Mouse (Mus musculus) limb, embryonic 11.5 days (tissue): Measurements from ENCODE around the gene Tiam2. TPM values are rescaled to one million over a fixed set of nuclear protein-coding genes. Genes with fewer than 3 reads are reported as not detected.

Experiments
- ATAC-seq: fragments of 200-750 bp; cut with Nextera tagmentation; 2 replicates; pipeline ENCODE4 v1.8.0; 2017; ENCODE audit warnings: low read depth; ENCODE audit not compliant: insufficient number of reproducible peaks, low FRiP score, low TSS enrichment
- DNase-seq: peaks from one replicate; pipeline ENCODE4 v3.0.0-alpha.2; 2015; ENCODE audit warnings: low spot score
- H3K27ac ChIP-seq: fragments of 300-500 bp; sonication (generic); replicated peaks from 2 replicates; pipeline ENCODE4 v1.5.1; 2014; ENCODE audit warnings: low read depth, mild to moderate bottlenecking, low read length
- H3K27me3 ChIP-seq: fragments of 300-500 bp; sonication (generic); 2 replicates; pipeline ENCODE4 v1.6.1; 2014; ENCODE audit warnings: mild to moderate bottlenecking, low read length, mixed read lengths; ENCODE audit not compliant: control insufficient read depth, insufficient read depth
- H3K36me3 ChIP-seq: fragments of 300-500 bp; sonication (generic); 2 replicates; pipeline ENCODE4 v1.6.1; 2014; ENCODE audit warnings: mild to moderate bottlenecking, low read length, moderate library complexity, mixed read lengths; ENCODE audit not compliant: control insufficient read depth, insufficient read depth
- H3K4me1 ChIP-seq: fragments of 300-500 bp; sonication (generic); 2 replicates; pipeline ENCODE4 v1.6.1; 2014; ENCODE audit warnings: low read length, mixed read lengths; ENCODE audit not compliant: control insufficient read depth, insufficient read depth
- H3K4me2 ChIP-seq: fragments of 300-500 bp; sonication (generic); 2 replicates; pipeline ENCODE4 v1.6.1; 2014; ENCODE audit warnings: low read depth, mild to moderate bottlenecking, moderate library complexity; ENCODE audit not compliant: severe bottlenecking
- H3K4me3 ChIP-seq: fragments of 300-500 bp; sonication (generic); 2 replicates; pipeline ENCODE4 v1.5.1; 2014; ENCODE audit warnings: low read depth, low read length
- H3K9ac ChIP-seq: fragments of 300-500 bp; sonication (generic); 2 replicates; pipeline ENCODE4 v1.6.1; 2014; ENCODE audit warnings: mild to moderate bottlenecking, low read length
- H3K9me3 ChIP-seq: fragments of 300-500 bp; sonication (generic); 2 replicates; pipeline ENCODE4 v1.6.1; 2016; ENCODE audit warnings: low read length; ENCODE audit not compliant: control insufficient read depth
- WGBS: fragments of 180-500 bp; shearing (Covaris S2); extraction: QIAGEN DNeasy Blood & Tissue Kit; methylation state at CpG from one replicate; pipeline ENCODE4 v1.1.7; 2014; 5-methylcytosine and 5-hydroxymethylcytosine counted together
- polyA plus RNA-seq: library from polyadenylated mRNA; unstranded; fragments of >200 nt; fragmentation: Nextera tagmentation; extraction: Ambion mirVana; gene quantifications from 2 replicates; pipeline ENCODE4 v1.2.1, GENCODE M21; 2014

The Tiam2 gene
- polyA plus RNA-seq, 1 experiment from 2014 or later, result 8.4 TPM

DNA sequence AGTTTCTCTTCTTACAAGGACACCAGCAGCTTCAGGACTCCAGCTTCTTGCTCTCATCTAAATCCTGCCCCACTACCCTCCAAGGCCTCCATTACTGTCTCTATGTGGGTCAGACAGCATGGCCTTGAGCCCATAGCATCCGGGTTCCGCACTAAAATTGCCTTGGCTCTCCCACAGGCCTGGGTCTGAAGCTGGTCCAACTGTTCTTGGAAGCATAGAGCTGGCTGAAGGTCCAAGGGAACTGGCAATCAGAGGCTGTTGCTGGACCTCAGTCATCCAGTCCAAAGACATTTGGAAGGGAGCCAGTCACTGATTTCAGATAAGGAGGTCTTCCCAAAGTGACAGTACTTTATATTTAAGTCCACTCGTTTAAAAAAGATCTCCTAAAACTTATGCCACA, 89.2 kb downstream of the Tiam2 start:
- DNase-seq, result no peak

DNA sequence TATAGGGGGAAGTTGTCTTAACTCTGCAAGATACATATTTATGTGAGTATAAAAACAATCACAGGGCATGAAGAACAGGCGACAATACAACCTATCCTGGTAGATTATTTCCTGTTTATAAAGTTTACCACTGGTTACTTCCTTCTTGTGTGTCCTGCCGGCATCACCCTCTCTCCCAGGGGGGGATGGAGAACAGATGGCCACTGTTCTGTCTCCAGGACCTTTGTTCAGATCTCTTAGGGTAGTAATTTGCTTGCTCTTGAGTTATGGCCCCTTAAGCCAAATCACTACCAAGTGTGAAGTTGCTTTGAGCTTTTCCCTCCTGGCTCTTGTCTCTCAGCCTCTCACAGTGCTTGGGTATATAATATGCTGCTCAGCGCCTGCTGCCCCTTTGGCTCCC, 90.0 kb downstream of the Tiam2 start:
- Histone ChIP-seq H3K4me3 (no peak overlapping the region), H3K36me3 (no peaks in the 10 kb centered on the region), H3K9me3 (no peaks in the 10 kb centered on the region), H3K4me2 (no peak overlapping the region), H3K9ac (no peak overlapping the region), H3K4me1 (no peaks in the 10 kb centered on the region), H3K27ac (no peak overlapping the region), H3K27me3 (peaks cover 2% of the 10 kb centered on the region; the same call in 1 of the 2 replicates)
- 27% methylated on average over 3 of the region's 3 CpGs for WGBS
- no peak for ATAC-seq
- no peak for DNase-seq

More for the DNA sequence above, 89.2 kb downstream of the Tiam2 start:
- H3K27ac ChIP-seq, result no peak overlapping the region
- H3K27me3 ChIP-seq, result peaks cover 2% of the 10 kb centered on the region; the same call in 1 of the 2 replicates
- H3K4me3 ChIP-seq, result no peak overlapping the region
- no peaks in the 10 kb centered on the region for H3K36me3 ChIP-seq
- H3K4me2 ChIP-seq, result no peak overlapping the region
- H3K4me1 ChIP-seq, result no peaks in the 10 kb centered on the region
- ATAC-seq, result no peak
- no peaks in the 10 kb centered on the region for H3K9me3 ChIP-seq
- no peak overlapping the region for H3K9ac ChIP-seq
- 95% methylated on average over 3 of the region's 3 CpGs for WGBS

DNA sequence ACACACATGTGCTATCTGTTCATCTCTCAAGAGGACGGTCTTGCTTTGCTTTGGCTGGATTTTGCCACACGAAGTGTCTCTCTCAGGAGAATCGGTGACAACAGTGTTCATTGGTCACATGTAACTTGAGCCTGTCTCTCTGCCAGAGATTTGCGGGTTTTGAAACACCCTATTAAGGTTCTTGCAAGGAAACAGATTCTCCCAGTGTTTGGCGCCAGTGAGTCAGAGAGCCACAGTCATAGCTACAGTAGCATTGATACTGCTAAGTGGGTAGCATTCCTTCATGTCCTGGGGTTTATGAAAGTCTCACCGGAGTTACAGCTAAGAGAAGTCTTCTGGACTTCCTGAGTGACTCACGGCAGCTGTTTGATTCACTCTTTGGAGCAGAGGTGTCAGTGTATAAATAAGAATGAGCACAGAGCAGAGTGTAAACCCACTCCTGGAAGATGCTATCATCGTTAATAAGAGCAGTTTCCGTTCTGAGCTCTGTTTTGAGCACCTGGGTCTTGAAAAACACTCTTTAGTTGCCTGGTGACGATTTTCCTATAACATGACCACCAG, 93.1 kb downstream of the Tiam2 start:
- Histone ChIP-seq H3K9ac (no peak overlapping the region), H3K4me2 (no peak overlapping the region), H3K27me3 (peaks cover 2% of the 10 kb centered on the region; the same call in 1 of the 2 replicates), H3K27ac (no peak overlapping the region), H3K36me3 (no peaks in the 10 kb centered on the region), H3K4me3 (no peak overlapping the region), H3K4me1 (no peaks in the 10 kb centered on the region), H3K9me3 (no peaks in the 10 kb centered on the region)
- ATAC-seq (no peak), DNase-seq (no peak)
- 59% methylated on average over 10 of the region's 10 CpGs for WGBS

DNA sequence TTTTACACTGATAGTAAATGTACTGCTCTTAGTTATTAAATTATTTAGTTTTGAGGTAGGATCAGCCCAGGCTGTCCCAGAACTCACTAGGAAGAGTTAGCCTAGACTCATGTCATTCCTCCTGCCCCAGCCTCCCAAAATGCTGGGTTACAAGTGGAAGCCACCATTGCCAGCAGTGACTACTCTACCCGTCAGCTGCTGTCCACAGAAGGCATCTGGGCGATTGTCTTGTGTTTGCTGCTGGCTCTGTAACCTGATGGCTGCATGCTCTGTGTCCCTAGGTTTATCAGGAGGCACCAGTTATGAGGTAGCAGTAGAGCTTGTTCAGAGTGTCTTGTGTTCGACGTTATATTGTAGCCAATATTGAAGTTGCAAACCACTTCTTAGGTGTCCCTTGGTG, 93.8 kb downstream of the Tiam2 start:
- ATAC-seq (no peak), DNase-seq (no peak)
- Histone ChIP-seq H3K9ac (no peak overlapping the region), H3K27ac (no peak overlapping the region), H3K4me3 (no peak overlapping the region), H3K27me3 (0 out of 2 replicates have a peak, but pooled peaks cover 2% of the 10 kb centered on the region), H3K36me3 (no peaks in the 10 kb centered on the region), H3K9me3 (no peaks in the 10 kb centered on the region), H3K4me2 (no peak overlapping the region), H3K4me1 (no peaks in the 10 kb centered on the region)
- WGBS, result 92% methylated on average over 4 of the region's 4 CpGs

DNA sequence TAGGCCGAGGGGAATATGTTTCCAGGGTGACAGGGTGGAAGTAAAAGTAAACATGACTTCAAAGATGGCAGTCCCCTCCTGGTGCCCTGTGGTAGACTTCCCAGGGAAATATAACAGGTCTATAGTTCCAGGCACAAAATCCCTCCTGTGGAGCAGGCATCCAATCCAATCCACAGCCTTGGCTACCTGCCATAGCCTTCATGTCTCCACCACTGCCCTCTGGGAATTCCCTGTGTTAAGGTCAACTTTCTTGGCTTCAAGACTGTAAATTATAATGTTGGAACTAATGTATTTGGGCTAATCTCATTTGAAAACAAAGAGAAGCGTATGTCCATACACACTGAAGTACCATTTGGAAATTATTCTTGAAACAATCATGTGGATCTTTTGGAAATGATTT, 97.0 kb downstream of the Tiam2 start:
- Histone ChIP-seq H3K9ac (no peak overlapping the region), H3K27ac (no peak overlapping the region), H3K4me3 (no peak overlapping the region), H3K27me3 (no peaks in the 10 kb centered on the region), H3K4me2 (no peak overlapping the region), H3K4me1 (no peaks in the 10 kb centered on the region), H3K9me3 (no peaks in the 10 kb centered on the region), H3K36me3 (no peaks in the 10 kb centered on the region)
- no peak for DNase-seq
- WGBS, result 81% methylated on average over 2 of the region's 2 CpGs
- ATAC-seq, result no peak

DNA sequence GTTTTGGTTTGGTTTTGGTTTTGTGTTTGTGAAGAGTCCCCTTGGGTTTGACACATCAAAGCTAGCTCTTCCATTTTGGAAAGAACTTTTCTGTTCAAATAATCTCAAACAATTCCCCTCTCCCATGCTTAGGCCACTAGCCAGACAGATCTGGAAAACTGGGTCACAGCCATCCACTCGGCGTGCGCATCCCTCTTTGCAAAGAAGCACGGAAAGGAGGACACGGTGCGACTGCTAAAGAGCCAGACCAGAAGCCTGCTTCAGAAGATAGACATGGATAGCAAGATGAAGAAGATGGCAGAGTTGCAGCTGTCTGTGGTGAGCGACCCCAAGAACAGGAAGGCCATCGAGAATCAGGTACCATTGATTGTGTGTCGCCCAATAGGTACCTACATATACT, 102.3 kb downstream of the Tiam2 start:
- 96% methylated on average over 9 of the region's 9 CpGs for WGBS

DNA sequence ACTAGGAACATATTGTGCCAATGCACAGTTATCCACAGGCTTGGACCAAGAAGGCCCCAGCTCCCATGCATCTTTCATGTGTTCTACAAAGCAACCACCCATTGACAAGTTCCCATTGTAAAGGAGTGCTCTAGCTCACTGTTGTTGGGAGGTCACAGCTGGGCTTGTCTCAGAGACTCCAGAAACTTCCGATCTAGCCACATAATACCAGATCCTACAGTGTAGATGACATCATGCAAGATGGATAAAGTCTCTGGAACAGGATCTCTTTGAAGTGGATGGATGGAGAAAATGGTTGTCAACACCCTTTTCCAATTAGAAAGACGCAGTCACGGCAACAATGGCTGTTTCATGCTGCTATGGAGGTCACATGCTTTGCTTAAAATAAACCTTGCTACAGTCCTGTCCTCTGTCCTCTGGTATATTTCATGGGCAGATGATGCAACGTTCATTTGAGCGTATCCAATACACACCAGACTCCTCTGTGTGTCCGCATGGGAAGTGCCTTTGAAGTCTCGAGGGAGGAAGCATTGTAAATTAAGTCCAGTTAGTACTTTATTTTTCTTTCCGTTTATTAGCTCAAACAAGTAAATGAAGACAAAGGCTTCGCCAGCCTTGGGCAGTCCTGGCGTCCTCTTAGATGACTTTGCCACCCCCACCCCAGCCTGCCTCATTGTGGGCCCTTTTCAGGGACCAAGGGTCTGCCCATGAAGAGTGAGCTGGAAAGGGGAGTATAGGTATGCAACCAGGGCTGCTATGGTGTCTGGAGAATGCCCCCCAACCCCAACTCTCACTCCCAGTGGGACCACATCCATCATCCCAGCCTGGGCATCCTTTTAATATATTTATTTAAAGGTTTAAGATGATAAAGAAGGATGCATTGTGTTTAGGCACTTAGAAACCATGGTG, 106.5 kb downstream of the Tiam2 start:
- H3K36me3 ChIP-seq, result no peaks in the 10 kb centered on the region; the same call in 1 of the 2 replicates

More for the DNA sequence above, 102.3 kb downstream of the Tiam2 start:
- H3K27ac ChIP-seq, result no peak overlapping the region
- no peak overlapping the region for H3K9ac ChIP-seq
- H3K36me3 ChIP-seq, result no peaks in the 10 kb centered on the region; the same call in 1 of the 2 replicates
- no peak overlapping the region for H3K4me3 ChIP-seq
- no peak overlapping the region for H3K4me2 ChIP-seq
- no peaks in the 10 kb centered on the region for H3K27me3 ChIP-seq
- ATAC-seq, result no peak
- no peak for DNase-seq
- no peaks in the 10 kb centered on the region for H3K4me1 ChIP-seq
- no peaks in the 10 kb centered on the region for H3K9me3 ChIP-seq

DNA sequence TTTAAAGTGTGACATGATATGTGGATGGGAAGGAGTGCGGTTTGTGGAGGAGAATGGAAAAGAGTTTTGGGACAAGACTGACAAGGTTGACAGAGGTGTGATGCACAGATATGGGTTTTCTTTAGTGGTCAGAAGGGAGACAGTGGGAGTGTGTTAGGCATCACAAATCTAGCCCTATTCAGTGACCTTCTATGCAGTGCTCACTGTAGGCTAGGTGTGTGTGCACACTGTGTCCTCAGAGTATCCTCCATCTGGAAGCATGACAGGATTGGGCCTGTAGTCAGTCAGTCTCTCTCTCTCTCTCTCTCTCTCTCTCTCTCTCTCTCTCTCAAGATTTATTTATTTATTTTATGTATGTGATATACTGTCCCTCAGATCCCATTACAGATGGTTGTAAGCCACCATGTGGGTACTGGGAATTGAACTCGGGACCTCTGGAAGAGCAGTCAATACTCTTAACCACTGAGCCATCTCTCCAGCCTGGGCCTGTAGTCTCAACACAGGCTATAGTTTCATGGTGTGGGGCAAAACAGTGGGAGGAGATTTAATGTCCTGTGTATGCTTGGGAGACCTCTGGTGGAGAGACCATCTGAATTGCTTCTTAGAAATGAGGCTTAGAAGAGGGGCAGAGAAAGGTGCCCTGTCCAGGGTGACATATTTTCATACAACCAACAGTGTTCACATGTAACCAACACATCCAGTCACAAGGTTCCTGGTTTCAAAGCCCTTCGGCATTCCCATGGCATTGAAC, 107.3 kb downstream of the Tiam2 start:
- H3K9me3 ChIP-seq, result no peaks in the 10 kb centered on the region
- no peak overlapping the region for H3K4me2 ChIP-seq
- H3K27ac ChIP-seq, result no peak overlapping the region
- no peaks in the 10 kb centered on the region for H3K27me3 ChIP-seq
- ATAC-seq (0 out of 2 replicates have a peak, but pooled peaks have one; percentile 23), DNase-seq (no peak)
- H3K4me1 ChIP-seq, result peaks cover 16% of the 10 kb centered on the region
- WGBS, result 88% methylated on average over 3 of the region's 3 CpGs
- H3K36me3 ChIP-seq, result no peaks in the 10 kb centered on the region; the same call in 1 of the 2 replicates
- no peak overlapping the region for H3K9ac ChIP-seq
- no peak overlapping the region for H3K4me3 ChIP-seq

More for the DNA sequence above, 106.5 kb downstream of the Tiam2 start:
- Histone ChIP-seq H3K4me1 (peaks cover 16% of the 10 kb centered on the region), H3K27ac (no peak overlapping the region), H3K9ac (no peak overlapping the region), H3K27me3 (no peaks in the 10 kb centered on the region), H3K4me3 (no peak overlapping the region), H3K9me3 (no peaks in the 10 kb centered on the region), H3K4me2 (no peak overlapping the region)
- 33% methylated on average over 10 of the region's 10 CpGs for WGBS
- ATAC-seq (no peak; the same call in 1 of the 2 replicates), DNase-seq (no peak)
